Mouse (Mus musculus): ENCODE results near the gene Lfng.

GRCm38 (mm10) chr5:140645454-140645853, 38.3 kb downstream of the Lfng start:
- no peak for TF ChIP-seq POLR2A (IDR thresholded peaks at IDR 0.05; ENCODE audit: extremely low read depth, insufficient read depth, low read length)
- TF ChIP-seq CTCF (IDR thresholded peaks at IDR 0.05; ENCODE audit: extremely low read depth, insufficient read depth, low read length), result no peak

Measured in cortical plate, adult 2 months (tissue).